8 mouse cellular contexts compared by ENCODE assay signal in the genomic region with DNA sequence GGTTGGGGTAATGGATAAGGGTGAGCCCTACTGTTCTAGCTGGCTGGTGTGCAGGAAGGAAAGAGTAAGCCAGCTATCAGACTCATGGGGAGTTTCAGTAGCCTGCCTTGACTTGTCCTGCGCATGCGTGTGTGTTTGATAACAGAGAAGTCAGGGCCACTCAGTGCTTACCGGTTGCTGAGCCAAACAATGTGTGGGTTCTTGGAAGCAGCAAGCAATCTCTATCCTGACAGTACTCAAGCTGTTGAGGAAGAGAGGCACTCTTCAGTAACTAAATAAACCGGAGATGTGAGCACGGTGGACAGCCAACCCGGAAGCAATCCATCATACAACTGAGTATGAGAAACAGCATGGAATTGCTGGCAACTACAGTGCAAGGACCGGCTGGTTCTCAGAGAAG.
DNase-seq lines count a peak whose midpoint lies in the region; ATAC-seq and TF ChIP-seq lines count a peak whose summit lies in the region.

No protein-coding gene starts in this region.

- H3K27me3 ChIP-seq in kidney, postnatal 0 days (ENCODE audit: insufficient read depth, low read length) = no peaks in the 10 kb centered on the region

- H3K4me1 ChIP-seq in kidney, postnatal 0 days (replicated peaks; ENCODE audit: insufficient read depth, low read length) = no peaks in the 10 kb centered on the region; the same call in 1 of the 2 replicates

- H3K36me3 ChIP-seq in kidney, postnatal 0 days (ENCODE audit: insufficient read depth, low read length) = no peaks in the 10 kb centered on the region

- WGBS in kidney, postnatal 0 days = 29% methylated on average over 7 of the region's 7 CpGs

- no peak overlapping the region for H3K4me3 ChIP-seq in kidney, postnatal 0 days (replicated peaks; ENCODE audit: low read depth, low read length)

- H3K9ac ChIP-seq in kidney, postnatal 0 days (ENCODE audit: low read depth, low read length) = no peak overlapping the region

- no peak for ATAC-seq in kidney, postnatal 0 days (replicated peaks; ENCODE audit: low FRiP score, low read depth)

- peak overlapping the region; percentile 25 for H3K4me2 ChIP-seq in kidney, postnatal 0 days (ENCODE audit: low read length)

- H3K27ac ChIP-seq in kidney, postnatal 0 days = no peak overlapping the region

- H3K9me3 ChIP-seq in kidney, postnatal 0 days (replicated peaks; ENCODE audit: low read length) = no peaks in the 10 kb centered on the region

- peak; percentile 50 to 57 for DNase-seq in adrenal gland, adult 18-20 months (ENCODE audit: low spot score in 2 of 2)
- peak; percentile 46 for DNase-seq in brain, adult 2 months (ENCODE audit: low read depth, low spot score)
- peak; percentile 67 for DNase-seq in kidney, postnatal 0 days (ENCODE audit: low spot score)
- peak; percentile 44 to 75 for DNase-seq in lung, postnatal 4 days
- DNase-seq in c-Kit-positive CD71-positive TER-119-positive erythroid progenitor cells, embryonic 14.5 days (ENCODE audit: low spot score) = no peak
- DNase-seq in gastrocnemius, postnatal 25 days = no peak
- no peak for DNase-seq in embryo, embryonic 11 days
- DNase-seq in spleen, postnatal 36 days (ENCODE audit: low spot score in 2 of 2) = no peak

- no peak for TF ChIP-seq CTCF in kidney, postnatal 0 days (IDR thresholded peaks at IDR 0.05; ENCODE audit: low read depth)

Comparison
In these comparisons a context has a peak if more than half of its experiments do, and no peak if none do; other contexts are left out.
1. DNase-seq: peak in adrenal gland, adult 18-20 months (2 of 2), brain, adult 2 months (single experiment), kidney, postnatal 0 days (single experiment) and lung, postnatal 4 days (2 of 2); none in c-Kit-positive CD71-positive TER-119-positive erythroid progenitor cells, embryonic 14.5 days (single experiment), gastrocnemius, postnatal 25 days (single experiment), embryo, embryonic 11 days (single experiment) and spleen, postnatal 36 days (0 of 2).